Mouse (Mus musculus): ENCODE measurements around the gene Olfr913. TPM values are rescaled to one million over a fixed set of nuclear protein-coding genes. Genes with fewer than 3 reads are reported as not detected.

Gene Olfr913
- not detected in 2 replicates for polyA plus RNA-seq (2014; fragmentation: Nextera tagmentation; extraction: Ambion mirVana)

- H3K27me3 ChIP-seq (ENCODE audit: control insufficient read depth, insufficient read depth, low read length) = no peaks in the 10 kb centered on the region
- no peak within 1 kb of the TSS for H3K27ac ChIP-seq (replicated peaks in 1 of 2; ENCODE audit: control insufficient read depth in 1 of 2, insufficient read depth in 1 of 2, low read depth in 2 of 2, low read length in 2 of 2)
- no peak for ATAC-seq (ENCODE audit: insufficient number of reproducible peaks, insufficient read depth, low FRiP score, low read depth)
- WGBS = 56% methylated on average over 2 of the region's 2 CpGs
- H3K4me2 ChIP-seq (ENCODE audit: low read length) = no peak within 1 kb of the TSS
- no peak within 1 kb of the TSS for H3K9ac ChIP-seq (ENCODE audit: low read length)
- H3K36me3 ChIP-seq (ENCODE audit: control insufficient read depth, insufficient read depth, low read length) = no peaks in the 10 kb centered on the region
- H3K4me3 ChIP-seq (ENCODE audit: control insufficient read depth in 1 of 2, insufficient read depth in 1 of 2, low read depth in 1 of 2, low read length in 2 of 2) = no peak within 1 kb of the TSS
- no peaks in the 10 kb centered on the region for H3K4me1 ChIP-seq (ENCODE audit: control insufficient read depth in 2 of 2, insufficient read depth in 2 of 2, low read length in 2 of 2)
- H3K9me3 ChIP-seq (ENCODE audit: control insufficient read depth, low read length) = no peaks in the 10 kb centered on the region
These were observed at the start of gene Olfr913 for GRCm38 (mm10) chr9:38592459-38592858. TSS of gene Olfr913 (plus strand) at chr9:38592759.

GRCm38 (mm10) chr9:38579878-38580277 lies 12.7 kb upstream of the Olfr913 start, which contains the start of gene Olfr912:
TSS of gene Olfr912 (plus strand) at chr9:38580178.
- H3K9me3 ChIP-seq (ENCODE audit: control insufficient read depth, low read length) = no peaks in the 10 kb centered on the region
- no peak within 1 kb of the TSS for H3K4me2 ChIP-seq (ENCODE audit: low read length)
- H3K36me3 ChIP-seq (ENCODE audit: control insufficient read depth, insufficient read depth, low read length) = no peaks in the 10 kb centered on the region
- no peak within 1 kb of the TSS for H3K27ac ChIP-seq (replicated peaks in 1 of 2; ENCODE audit: control insufficient read depth in 1 of 2, insufficient read depth in 1 of 2, low read depth in 2 of 2, low read length in 2 of 2)
- no peak within 1 kb of the TSS for H3K4me3 ChIP-seq (ENCODE audit: control insufficient read depth in 1 of 2, insufficient read depth in 1 of 2, low read depth in 1 of 2, low read length in 2 of 2)
- no peak for ATAC-seq (ENCODE audit: insufficient number of reproducible peaks, insufficient read depth, low FRiP score, low read depth)
- no peaks in the 10 kb centered on the region for H3K4me1 ChIP-seq (ENCODE audit: control insufficient read depth in 2 of 2, insufficient read depth in 2 of 2, low read length in 2 of 2)
- 72% methylated on average over 1 of the region's 1 CpGs for WGBS
- H3K9ac ChIP-seq (ENCODE audit: low read length) = no peak within 1 kb of the TSS
- no peaks in the 10 kb centered on the region for H3K27me3 ChIP-seq (ENCODE audit: control insufficient read depth, insufficient read depth, low read length)

GRCm38 (mm10) chr9:38591056-38591455 lies 1.5 kb upstream of the Olfr913 start:
- Histone ChIP-seq H3K27ac (replicated peaks in 1 of 2; ENCODE audit: control insufficient read depth in 1 of 2, insufficient read depth in 1 of 2, low read depth in 2 of 2, low read length in 2 of 2) (no peak overlapping the region), H3K4me1 (ENCODE audit: control insufficient read depth in 2 of 2, insufficient read depth in 2 of 2, low read length in 2 of 2) (no peaks in the 10 kb centered on the region), H3K36me3 (ENCODE audit: control insufficient read depth, insufficient read depth, low read length) (no peaks in the 10 kb centered on the region), H3K27me3 (ENCODE audit: control insufficient read depth, insufficient read depth, low read length) (no peaks in the 10 kb centered on the region), H3K4me2 (ENCODE audit: low read length) (no peak overlapping the region), H3K4me3 (ENCODE audit: control insufficient read depth in 1 of 2, insufficient read depth in 1 of 2, low read depth in 1 of 2, low read length in 2 of 2) (no peak overlapping the region), H3K9ac (ENCODE audit: low read length) (no peak overlapping the region), H3K9me3 (ENCODE audit: control insufficient read depth, low read length) (no peaks in the 10 kb centered on the region)
- no peak for ATAC-seq (ENCODE audit: insufficient number of reproducible peaks, insufficient read depth, low FRiP score, low read depth)
- WGBS = 65% methylated on average over 1 of the region's 1 CpGs

GRCm38 (mm10) chr9:38604802-38605201 lies 12.2 kb downstream of the Olfr913 start, which contains the start of gene Olfr914:
TSS of gene Olfr914 (plus strand) at chr9:38605102.
- Histone ChIP-seq H3K9me3 (ENCODE audit: control insufficient read depth, low read length) (no peaks in the 10 kb centered on the region), H3K27me3 (ENCODE audit: control insufficient read depth, insufficient read depth, low read length) (no peaks in the 10 kb centered on the region), H3K4me1 (ENCODE audit: control insufficient read depth in 2 of 2, insufficient read depth in 2 of 2, low read length in 2 of 2) (no peaks in the 10 kb centered on the region), H3K27ac (replicated peaks in 1 of 2; ENCODE audit: control insufficient read depth in 1 of 2, insufficient read depth in 1 of 2, low read depth in 2 of 2, low read length in 2 of 2) (no peak within 1 kb of the TSS), H3K4me3 (ENCODE audit: control insufficient read depth in 1 of 2, insufficient read depth in 1 of 2, low read depth in 1 of 2, low read length in 2 of 2) (no peak within 1 kb of the TSS), H3K9ac (ENCODE audit: low read length) (no peak within 1 kb of the TSS), H3K4me2 (ENCODE audit: low read length) (no peak within 1 kb of the TSS), H3K36me3 (ENCODE audit: control insufficient read depth, insufficient read depth, low read length) (no peaks in the 10 kb centered on the region)
- ATAC-seq (ENCODE audit: insufficient number of reproducible peaks, insufficient read depth, low FRiP score, low read depth) = no peak
- WGBS = 52% methylated on average over 2 of the region's 2 CpGs

- no peaks in the 10 kb centered on the region for H3K36me3 ChIP-seq (ENCODE audit: control insufficient read depth, insufficient read depth, low read length)
- H3K27me3 ChIP-seq (ENCODE audit: control insufficient read depth, insufficient read depth, low read length) = no peaks in the 10 kb centered on the region
- H3K4me1 ChIP-seq (ENCODE audit: control insufficient read depth in 2 of 2, insufficient read depth in 2 of 2, low read length in 2 of 2) = no peaks in the 10 kb centered on the region
- WGBS = 80% methylated on average over 4 of the region's 4 CpGs
- peaks cover 3% of the 10 kb centered on the region; the same call in 1 of the 2 replicates for H3K9me3 ChIP-seq (ENCODE audit: control insufficient read depth, low read length)
- H3K27ac ChIP-seq (replicated peaks in 1 of 2; ENCODE audit: control insufficient read depth in 1 of 2, insufficient read depth in 1 of 2, low read depth in 2 of 2, low read length in 2 of 2) = no peak overlapping the region
- no peak overlapping the region for H3K4me3 ChIP-seq (ENCODE audit: control insufficient read depth in 1 of 2, insufficient read depth in 1 of 2, low read depth in 1 of 2, low read length in 2 of 2)
- ATAC-seq (ENCODE audit: insufficient number of reproducible peaks, insufficient read depth, low FRiP score, low read depth) = no peak
- no peak overlapping the region for H3K4me2 ChIP-seq (ENCODE audit: low read length)
- H3K9ac ChIP-seq (ENCODE audit: low read length) = no peak overlapping the region
These were observed 39.8 kb downstream of the Olfr913 start for GRCm38 (mm10) chr9:38632406-38632805.

Other genes with a start within 250 kb of the Olfr913 start
- gene Olfr898, start 244.3 kb upstream of the Olfr913 start, polyA plus RNA-seq (2014; fragmentation: Nextera tagmentation; extraction: Ambion mirVana) = not detected in 2 replicates
- gene Olfr250, start 225.9 kb upstream of the Olfr913 start, polyA plus RNA-seq (2014; fragmentation: Nextera tagmentation; extraction: Ambion mirVana) = not detected in 2 replicates
- not detected in 2 replicates for gene Olfr251, start 215.7 kb upstream of the Olfr913 start, polyA plus RNA-seq (2014; fragmentation: Nextera tagmentation; extraction: Ambion mirVana)
- not detected in 2 replicates for gene Olfr147, start 191.1 kb upstream of the Olfr913 start, polyA plus RNA-seq (2014; fragmentation: Nextera tagmentation; extraction: Ambion mirVana)
- not detected in 2 replicates for gene Olfr901, start 163.3 kb upstream of the Olfr913 start, polyA plus RNA-seq (2014; fragmentation: Nextera tagmentation; extraction: Ambion mirVana)
- gene Olfr902, start 145.1 kb upstream of the Olfr913 start, polyA plus RNA-seq (2014; fragmentation: Nextera tagmentation; extraction: Ambion mirVana) = not detected in 2 replicates
- not detected in 2 replicates for gene Olfr904, start 129.6 kb upstream of the Olfr913 start, polyA plus RNA-seq (2014; fragmentation: Nextera tagmentation; extraction: Ambion mirVana)
- gene Olfr905, start 121.7 kb upstream of the Olfr913 start, polyA plus RNA-seq (2014; fragmentation: Nextera tagmentation; extraction: Ambion mirVana) = not detected in 2 replicates
- gene Olfr906, start 105.7 kb upstream of the Olfr913 start, polyA plus RNA-seq (2014; fragmentation: Nextera tagmentation; extraction: Ambion mirVana) = not detected in 2 replicates
- not detected in 2 replicates for gene Olfr907, start 97.0 kb upstream of the Olfr913 start, polyA plus RNA-seq (2014; fragmentation: Nextera tagmentation; extraction: Ambion mirVana)
- gene Olfr911-ps1, start 71.2 kb upstream of the Olfr913 start, polyA plus RNA-seq (2014; fragmentation: Nextera tagmentation; extraction: Ambion mirVana) = not detected in 2 replicates
- not detected in 2 replicates for gene Olfr910, start 54.9 kb upstream of the Olfr913 start, polyA plus RNA-seq (2014; fragmentation: Nextera tagmentation; extraction: Ambion mirVana)
- gene Olfr912, start 12.6 kb upstream of the Olfr913 start, polyA plus RNA-seq (2014; fragmentation: Nextera tagmentation; extraction: Ambion mirVana) = not detected in 2 replicates
- gene Olfr914, start 12.3 kb downstream of the Olfr913 start, polyA plus RNA-seq (2014; fragmentation: Nextera tagmentation; extraction: Ambion mirVana) = not detected in 2 replicates
- gene Olfr916, start 67.1 kb downstream of the Olfr913 start, polyA plus RNA-seq (2014; fragmentation: Nextera tagmentation; extraction: Ambion mirVana) = not detected in 2 replicates
- not detected in 2 replicates for gene Olfr917, start 73.1 kb downstream of the Olfr913 start, polyA plus RNA-seq (2014; fragmentation: Nextera tagmentation; extraction: Ambion mirVana)
- not detected in 2 replicates for gene Olfr918, start 81.8 kb downstream of the Olfr913 start, polyA plus RNA-seq (2014; fragmentation: Nextera tagmentation; extraction: Ambion mirVana)
- not detected in 2 replicates for gene Olfr919, start 110.9 kb downstream of the Olfr913 start, polyA plus RNA-seq (2014; fragmentation: Nextera tagmentation; extraction: Ambion mirVana)
- 23.2 and 25.5 TPM in 2 replicates for gene Vwa5a, start 125.5 kb downstream of the Olfr913 start, polyA plus RNA-seq (2014; fragmentation: Nextera tagmentation; extraction: Ambion mirVana)
- gene Olfr920, start 159.5 kb downstream of the Olfr913 start, polyA plus RNA-seq (2014; fragmentation: Nextera tagmentation; extraction: Ambion mirVana) = 0.04 and 0.05 TPM in 2 replicates
- not detected in 2 replicates for gene Olfr921, start 180.3 kb downstream of the Olfr913 start, polyA plus RNA-seq (2014; fragmentation: Nextera tagmentation; extraction: Ambion mirVana)
- gene Olfr922, start 221.9 kb downstream of the Olfr913 start, polyA plus RNA-seq (2014; fragmentation: Nextera tagmentation; extraction: Ambion mirVana) = 0.12 TPM in 1 of 2 replicates, not detected in the other
- gene Olfr923, start 233.8 kb downstream of the Olfr913 start, polyA plus RNA-seq (2014; fragmentation: Nextera tagmentation; extraction: Ambion mirVana) = not detected in 2 replicates

Measured in heart, embryonic 14.5 days (tissue).